Mouse (Mus musculus): ENCODE data around the gene Slc24a4. TPM values are rescaled to one million over a fixed set of nuclear protein-coding genes. Genes with fewer than 3 reads are reported as not detected.
"Not testable (repeated sequence)": the region's sequence is repeated elsewhere in the genome, so short reads cannot be mapped to it uniquely, and the experiment has no call there.

Slc24a4 gene
- total RNA-seq, 2 experiments from 2014 or later = 37.1 to 53.5 TPM

DNA sequence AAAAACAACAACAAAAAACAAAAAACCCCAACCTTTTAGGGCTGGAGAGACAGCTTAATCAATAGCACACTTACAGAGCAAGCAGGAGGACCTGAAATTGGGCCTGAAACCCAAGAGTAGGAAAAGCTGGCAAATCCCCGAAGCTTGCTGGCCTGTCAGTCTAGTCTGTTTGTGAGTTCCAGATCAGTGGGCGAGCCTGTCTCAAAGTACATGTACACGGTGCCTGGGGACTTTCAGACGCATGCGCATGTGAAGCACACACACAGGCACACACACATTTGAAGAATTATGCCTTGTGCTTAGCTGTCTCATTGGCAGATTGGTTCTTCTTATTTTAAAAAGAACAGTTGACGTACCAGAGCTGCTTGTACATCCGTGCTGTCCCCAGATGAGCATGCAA is 25.3 kb downstream of the Slc24a4 start:
- no peak for DNase-seq (ENCODE audit: low spot score in 2 of 2)
- intact Hi-C loops (cut with DNase I) = no loop called here

GRCm38 (mm10) chr12:102154815-102155214 is 26.3 kb downstream of the Slc24a4 start:
- intact Hi-C loops (cut with DNase I) = no loop called here
- DNase-seq (ENCODE audit: low spot score in 2 of 2) = no peak

DNA sequence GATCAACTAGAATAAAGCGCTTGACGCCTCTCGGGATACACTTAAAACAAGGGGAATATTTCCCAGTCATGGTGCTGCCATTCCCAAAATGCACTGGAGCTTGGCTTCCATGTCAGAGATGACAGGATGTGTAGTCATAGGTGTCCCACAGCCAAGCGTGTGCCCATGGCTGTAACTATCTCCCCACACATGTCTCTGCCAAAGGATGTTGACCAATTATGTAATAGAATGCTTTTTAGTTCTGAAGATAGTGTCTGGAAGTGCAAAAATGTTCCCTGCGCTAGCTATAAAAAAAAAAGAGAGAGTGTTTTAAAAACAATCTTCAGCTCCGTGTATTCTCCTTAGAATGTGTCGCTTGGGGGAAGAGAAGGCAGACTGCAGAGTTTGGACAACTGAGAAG is 36.1 kb downstream of the Slc24a4 start:
- intact Hi-C loops (cut with DNase I) = no loop called here
- DNase-seq (ENCODE audit: low spot score in 2 of 2) = peak; percentile 51 to 54

- DNase-seq (ENCODE audit: low spot score in 2 of 2) = no peak
- intact Hi-C loops (cut with DNase I) = no loop called here
These were observed 38.2 kb downstream of the Slc24a4 start for GRCm38 (mm10) chr12:102166691-102167261.

DNA sequence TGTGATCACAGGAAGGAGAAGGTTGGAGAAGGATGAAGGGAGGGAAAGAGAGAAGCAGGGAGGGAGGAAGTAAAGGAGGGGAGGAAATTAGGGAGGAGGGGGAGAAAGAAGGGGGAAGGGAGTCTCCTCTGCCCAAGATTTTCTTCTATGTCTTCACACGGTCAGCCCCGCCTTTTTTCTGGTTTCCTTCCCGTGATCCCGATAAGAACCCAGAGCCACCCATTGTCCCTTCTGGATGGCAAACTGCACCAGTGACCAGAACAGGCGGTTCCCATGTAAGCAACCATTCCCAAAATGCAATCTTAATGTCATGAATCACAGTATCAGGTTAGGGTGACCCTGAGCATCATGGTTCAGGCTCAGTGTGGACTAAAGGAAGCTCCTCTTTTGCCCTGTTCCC is 38.8 kb downstream of the Slc24a4 start:
- DNase-seq (ENCODE audit: low spot score in 2 of 2) = no peak
- intact Hi-C loops (cut with DNase I) = no loop called here

DNA sequence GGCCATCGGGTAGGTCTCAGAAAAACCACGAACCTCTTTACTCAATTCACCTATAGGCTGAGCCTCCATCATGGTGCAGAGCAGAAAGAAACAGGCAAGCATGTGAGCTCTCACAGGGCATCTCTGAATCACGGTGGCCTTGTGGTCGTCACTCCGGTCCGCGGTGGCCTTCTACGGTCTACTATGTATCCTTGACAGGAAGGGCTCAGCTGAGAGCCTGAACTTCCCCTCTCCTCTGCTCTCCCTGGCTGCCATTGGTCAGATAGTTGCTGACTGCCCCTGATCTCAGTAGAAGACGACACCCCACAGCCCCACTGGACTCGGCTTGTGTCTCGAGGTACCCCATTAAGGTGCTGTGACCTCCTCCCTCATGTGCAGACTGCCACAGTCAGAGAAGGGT is 44.2 kb downstream of the Slc24a4 start:
- DNase-seq (ENCODE audit: low spot score in 2 of 2) = no peak
- intact Hi-C loops (cut with DNase I) = no loop called here

- no peak for DNase-seq (ENCODE audit: low spot score in 2 of 2)
- intact Hi-C loops (cut with DNase I) = no loop called here
These were observed 44.8 kb downstream of the Slc24a4 start for GRCm38 (mm10) chr12:102173345-102173744.

GRCm38 (mm10) chr12:102180371-102181074 is 52.0 kb downstream of the Slc24a4 start:
- DNase-seq (ENCODE audit: low spot score in 2 of 2) = no peak
- intact Hi-C loops (cut with DNase I) = no loop called here

DNA sequence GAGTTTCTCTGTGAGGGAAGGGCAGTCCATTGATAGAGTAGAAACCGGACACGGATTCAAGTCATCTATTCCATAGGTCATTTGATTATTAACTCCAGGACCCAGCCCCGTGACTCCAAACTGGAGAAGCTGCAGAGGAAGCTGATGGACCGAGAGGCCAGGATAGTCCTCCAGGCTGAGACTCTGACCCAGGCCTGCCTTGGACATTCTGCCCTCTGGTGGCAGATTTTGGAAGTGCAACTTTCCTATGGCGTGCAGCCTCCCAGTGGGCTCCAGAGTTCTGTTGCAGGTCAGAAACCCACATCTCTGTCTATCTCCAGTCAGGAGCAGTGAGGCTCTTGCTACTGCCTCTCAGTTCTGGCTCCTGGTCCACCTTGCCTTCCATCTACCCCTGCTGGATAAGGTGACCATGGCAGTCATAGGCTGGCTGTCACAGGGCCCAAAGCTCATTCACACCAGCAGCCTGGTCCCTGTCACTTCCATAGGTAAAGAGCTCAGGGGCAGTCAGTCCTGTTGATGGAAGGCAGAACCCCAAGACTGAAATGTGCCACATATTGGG is 53.3 kb downstream of the Slc24a4 start:
- intact Hi-C loops (cut with DNase I) = no loop called here
- peak in 1 of 2 experiments; percentile 32 for DNase-seq (ENCODE audit: low spot score in 2 of 2)

- intact Hi-C loops (cut with DNase I) = no loop called here
- no peak for DNase-seq (ENCODE audit: low spot score in 2 of 2)
These were observed 54.1 kb downstream of the Slc24a4 start for GRCm38 (mm10) chr12:102182621-102183020.

- intact Hi-C loops (cut with DNase I) = no loop called here
- DNase-seq (ENCODE audit: low spot score in 2 of 2) = no peak
These were observed 54.7 kb downstream of the Slc24a4 start for GRCm38 (mm10) chr12:102183201-102183600.

DNA sequence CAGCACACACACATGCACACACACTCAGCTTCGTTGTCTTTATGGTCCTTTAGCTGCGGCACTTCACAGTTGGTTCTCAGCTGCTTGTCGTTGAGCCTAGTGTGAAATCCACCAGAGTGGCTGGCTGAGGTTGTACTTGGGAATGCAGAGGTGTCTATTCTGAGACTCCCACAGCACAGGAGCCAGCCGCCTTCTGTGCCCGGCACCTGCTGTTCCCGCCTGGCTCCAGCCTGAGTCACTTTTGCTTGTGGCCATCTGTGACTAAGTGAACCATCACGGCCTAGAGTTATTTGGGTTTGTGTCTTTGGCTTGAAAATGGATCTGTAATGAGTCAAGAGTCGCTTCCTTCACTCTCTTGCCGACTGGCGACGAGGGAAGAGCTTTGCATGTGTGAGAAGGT is 62.3 kb downstream of the Slc24a4 start:
- intact Hi-C loops (cut with DNase I) = no loop called here
- peak; percentile 77 to 88 for DNase-seq (ENCODE audit: low spot score in 2 of 2)

DNA sequence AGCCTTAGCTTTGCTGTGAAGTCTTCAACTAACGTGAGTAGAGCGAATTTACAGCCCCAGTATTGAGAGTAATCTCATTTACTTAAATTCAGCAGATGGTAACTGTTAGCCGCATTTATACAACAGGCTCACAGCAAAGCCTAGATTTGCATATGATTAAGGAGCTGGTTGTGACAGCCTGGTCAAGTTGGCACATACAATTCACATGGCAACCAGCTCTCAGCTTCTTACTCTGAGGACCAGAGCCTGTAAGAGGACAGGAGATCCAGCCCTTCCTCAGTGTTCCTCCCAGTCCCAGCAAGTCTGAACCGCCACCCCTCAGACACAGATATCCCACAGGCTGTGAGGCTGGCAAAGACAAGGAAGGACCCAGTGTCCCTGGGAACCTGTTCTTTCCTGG is 73.0 kb downstream of the Slc24a4 start:
- intact Hi-C loops (cut with DNase I) = no loop called here
- DNase-seq (ENCODE audit: low spot score in 2 of 2) = no peak

GRCm38 (mm10) chr12:102202901-102203300 is 74.4 kb downstream of the Slc24a4 start:
- intact Hi-C loops (cut with DNase I) = no loop called here
- DNase-seq (ENCODE audit: low spot score in 2 of 2) = peak in 1 of 2 experiments; percentile 23

GRCm38 (mm10) chr12:102206471-102206870 is 77.9 kb downstream of the Slc24a4 start:
- DNase-seq (ENCODE audit: low spot score in 2 of 2) = no peak
- intact Hi-C loops (cut with DNase I) = no loop called here

- no peak for DNase-seq (ENCODE audit: low spot score in 2 of 2)
- intact Hi-C loops (cut with DNase I) = no loop called here
These were observed 78.7 kb downstream of the Slc24a4 start for GRCm38 (mm10) chr12:102207245-102207644.

GRCm38 (mm10) chr12:102210801-102211200 is 82.3 kb downstream of the Slc24a4 start:
- intact Hi-C loops (cut with DNase I) = no loop called here
- DNase-seq (ENCODE audit: low spot score in 2 of 2) = no peak

DNA sequence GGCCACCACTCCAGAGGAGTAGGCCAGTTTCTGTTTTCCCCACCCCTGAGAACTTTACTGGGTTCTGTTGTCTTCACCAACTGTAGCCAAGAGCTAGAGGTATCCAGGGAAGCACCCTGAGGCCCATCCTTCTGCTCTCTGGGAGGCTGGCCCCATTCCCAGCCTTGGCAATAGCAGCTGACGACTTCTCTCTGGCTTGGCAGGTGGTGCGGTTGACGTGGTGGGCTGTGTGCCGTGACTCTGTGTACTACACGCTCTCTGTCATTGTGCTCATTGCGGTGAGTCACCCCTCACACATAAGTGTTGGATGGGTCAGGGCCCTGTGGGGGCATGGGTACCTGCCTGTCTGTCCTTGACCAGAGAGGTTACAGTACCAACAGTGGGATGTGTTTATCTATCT is 94.9 kb downstream of the Slc24a4 start:
- intact Hi-C loops (cut with DNase I) = no loop called here

GRCm38 (mm10) chr12:102224112-102224511 is 95.6 kb downstream of the Slc24a4 start:
- intact Hi-C loops (cut with DNase I); DNase-seq (ENCODE audit: low spot score in 2 of 2): not testable (repeated sequence)

More for the DNA sequence above, 94.9 kb downstream of the Slc24a4 start:
- peak in 1 of 2 experiments; percentile 20 for DNase-seq (ENCODE audit: low spot score in 2 of 2)

DNA sequence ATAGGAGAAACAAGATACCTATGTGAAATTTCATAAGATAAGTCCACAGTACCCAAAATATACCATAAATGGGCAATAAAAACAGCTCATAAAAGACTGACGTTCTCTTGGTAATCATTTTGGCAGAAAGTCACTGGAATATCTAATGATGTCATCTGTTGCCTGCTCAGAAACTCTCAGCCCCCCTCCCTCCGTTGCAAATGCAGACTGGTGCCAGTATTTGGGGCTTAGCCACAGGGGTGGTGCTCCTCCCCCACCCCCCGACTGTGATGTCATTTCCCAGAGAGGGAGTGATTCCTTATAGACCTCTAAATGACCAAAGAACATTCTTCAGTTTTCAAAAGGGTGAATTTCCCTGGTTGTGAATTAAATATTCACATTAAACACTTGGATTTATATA is 96.6 kb downstream of the Slc24a4 start:
- no peak for DNase-seq (ENCODE audit: low spot score in 2 of 2)
- intact Hi-C loops (cut with DNase I) = no loop called here

DNA sequence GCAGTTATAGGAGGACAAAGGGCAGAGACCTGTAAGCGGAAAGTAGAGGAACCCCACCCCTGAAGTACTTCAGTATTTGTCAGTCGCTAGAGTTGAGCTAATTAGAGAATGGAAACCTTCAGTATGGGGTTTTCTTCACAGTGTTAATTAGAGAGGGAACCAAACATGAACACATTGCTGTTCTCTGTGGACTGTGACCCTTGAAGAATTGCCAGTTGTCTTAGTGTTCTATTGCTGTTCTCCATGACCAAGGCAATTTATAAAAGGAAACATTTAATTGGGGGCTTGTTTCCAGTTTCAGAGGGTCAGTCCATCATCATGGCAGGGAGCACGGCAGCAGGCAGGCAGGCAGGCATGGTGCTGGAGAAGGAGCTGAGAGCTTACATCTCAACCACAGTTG is 107.0 kb downstream of the Slc24a4 start:
- intact Hi-C loops (cut with DNase I) = no loop called here
- DNase-seq (ENCODE audit: low spot score in 2 of 2) = no peak
